In the genomic region with DNA sequence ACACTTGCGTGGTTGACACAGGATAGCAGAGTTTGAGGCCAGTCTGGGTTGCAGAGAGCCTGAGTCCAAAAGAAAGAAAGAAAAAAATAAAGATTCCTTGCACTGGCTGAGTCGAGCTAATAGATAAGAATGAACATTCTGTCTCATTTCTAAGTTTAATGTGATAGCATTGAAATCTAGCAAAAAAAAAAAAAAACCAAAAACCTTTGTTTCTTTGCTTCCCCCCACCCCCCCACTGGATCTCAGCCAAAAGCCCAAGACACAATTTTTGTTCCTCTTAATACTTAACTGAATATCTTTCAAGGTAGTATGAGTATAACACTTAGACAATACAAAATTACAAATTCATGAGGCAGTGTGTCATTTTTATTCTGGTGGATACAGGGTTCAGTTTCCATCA, we compare ENCODE assay signal across 36 mouse cellular contexts. TPM values are rescaled to one million over a fixed set of nuclear protein-coding genes. Genes with fewer than 3 reads are reported as not detected.
A peak's percentile ranks its signal among the peaks of the same experiment; 100 is the strongest.
DNase-seq lines count a peak whose midpoint lies in the region; ATAC-seq and TF ChIP-seq lines count a peak whose summit lies in the region.
"Had no signal": no experiment of that assay in that cellular context is flagged by ENCODE, and none has a peak within 500 bp of the region (broad histone marks: within the 10 kb centered on the region; RNA-seq: fewer than 3 reads in every experiment).

No protein-coding gene starts in this region.

- H3K4me3 ChIP-seq in intestine, embryonic 16.5 days (ENCODE audit: low read length): no peak overlapping the region
- no peak overlapping the region for H3K4me3 ChIP-seq in intestine, postnatal 0 days (ENCODE audit: low read depth, low read length)
- H3K4me3 ChIP-seq in stomach, embryonic 15.5 days (replicated peaks): no peak overlapping the region
- H3K4me3 ChIP-seq in stomach, postnatal 0 days (ENCODE audit: low read depth, low read length): no peak overlapping the region
- H3K4me3 ChIP-seq in liver, embryonic 16.5 days (ENCODE audit: low read depth, low read length): no peak overlapping the region
- no peak overlapping the region for H3K4me3 ChIP-seq in forebrain, embryonic 12.5 days (replicated peaks)
- no peak overlapping the region for H3K4me3 ChIP-seq in layer of hippocampus, adult 2 months
- H3K4me3 ChIP-seq: embryonic facial prominence, embryonic 13.5 days; forebrain, embryonic 10.5 days; kidney, embryonic 15.5 days; limb, embryonic 10.5 days; limb, embryonic 15.5 days; megakaryocyte, embryonic 14.5 days; midbrain, embryonic 13.5 days had no signal

- peak overlapping the region; percentile 64; the same call in 1 of the 2 replicates for H3K27ac ChIP-seq in intestine, embryonic 16.5 days (ENCODE audit: low read length)
- no peak overlapping the region for H3K27ac ChIP-seq in intestine, postnatal 0 days (ENCODE audit: low read depth, low read length)
- H3K27ac ChIP-seq in stomach, embryonic 15.5 days: peak overlapping the region; percentile 42
- no peak overlapping the region for H3K27ac ChIP-seq in stomach, postnatal 0 days (replicated peaks)
- H3K27ac ChIP-seq in liver, embryonic 16.5 days (ENCODE audit: low read length): peak overlapping the region; percentile 83
- H3K27ac ChIP-seq in forebrain, embryonic 12.5 days: no peak overlapping the region
- no peak overlapping the region for H3K27ac ChIP-seq in layer of hippocampus, adult 2 months
- H3K27ac ChIP-seq: forebrain, embryonic 10.5 days; limb, embryonic 10.5 days; midbrain, embryonic 13.5 days had no signal

- DNase-seq in stomach, postnatal 0 days (ENCODE audit: low spot score): no peak
- DNase-seq in left cerebral cortex, postnatal 25 days (ENCODE audit: low spot score in 2 of 2): no peak
- no peak for DNase-seq in layer of hippocampus, adult 2 months (ENCODE audit: low spot score in 2 of 2)
- DNase-seq: adrenal gland, postnatal 10 days; cerebellum, adult 11 months; cerebellum, adult 9-11 months; forebrain, postnatal 0 days; gastrocnemius, postnatal 10 days; layer of hippocampus, postnatal 36 days; retina, postnatal 1 day; right cerebral cortex, postnatal 25 days; spleen, adult 18-20 months had no signal

- no peaks in the 10 kb centered on the region for H3K27me3 ChIP-seq in intestine, embryonic 16.5 days (replicated peaks; ENCODE audit: control insufficient read depth, insufficient read depth, low read length)
- H3K27me3 ChIP-seq in intestine, postnatal 0 days (replicated peaks; ENCODE audit: control insufficient read depth, insufficient read depth, low read length): no peaks in the 10 kb centered on the region
- no peaks in the 10 kb centered on the region for H3K27me3 ChIP-seq in stomach, embryonic 15.5 days (replicated peaks)
- no peaks in the 10 kb centered on the region for H3K27me3 ChIP-seq in stomach, postnatal 0 days (ENCODE audit: control insufficient read depth, insufficient read depth, low read length)
- no peaks in the 10 kb centered on the region for H3K27me3 ChIP-seq in liver, embryonic 16.5 days (ENCODE audit: control insufficient read depth, insufficient read depth, low read depth, low read length)
- H3K27me3 ChIP-seq in forebrain, embryonic 12.5 days: no peaks in the 10 kb centered on the region
- H3K27me3 ChIP-seq: embryonic facial prominence, embryonic 13.5 days; kidney, embryonic 15.5 days; limb, embryonic 15.5 days; megakaryocyte, embryonic 14.5 days; midbrain, embryonic 13.5 days; Patski had no signal

- no peaks in the 10 kb centered on the region for H3K36me3 ChIP-seq in intestine, embryonic 16.5 days (ENCODE audit: control insufficient read depth, insufficient read depth, low read length)
- no peaks in the 10 kb centered on the region; the same call in 1 of the 2 replicates for H3K36me3 ChIP-seq in intestine, postnatal 0 days (ENCODE audit: control insufficient read depth, insufficient read depth)
- no peaks in the 10 kb centered on the region for H3K36me3 ChIP-seq in stomach, embryonic 15.5 days
- H3K36me3 ChIP-seq in stomach, postnatal 0 days (ENCODE audit: control insufficient read depth, insufficient read depth, low read length): 0 out of 2 replicates have a peak, but pooled peaks cover 1% of the 10 kb centered on the region
- no peaks in the 10 kb centered on the region for H3K36me3 ChIP-seq in liver, embryonic 16.5 days (ENCODE audit: control insufficient read depth, insufficient read depth)
- H3K36me3 ChIP-seq in forebrain, embryonic 12.5 days (replicated peaks): no peaks in the 10 kb centered on the region
- H3K36me3 ChIP-seq: embryonic facial prominence, embryonic 13.5 days; forebrain, embryonic 10.5 days; kidney, embryonic 15.5 days; limb, embryonic 10.5 days had no signal

- H3K4me2 ChIP-seq in intestine, embryonic 16.5 days (ENCODE audit: low read depth, low read length): no peak overlapping the region
- H3K4me2 ChIP-seq in intestine, postnatal 0 days (replicated peaks; ENCODE audit: low read depth): no peak overlapping the region
- H3K4me2 ChIP-seq in stomach, embryonic 15.5 days: no peak overlapping the region
- no peak overlapping the region for H3K4me2 ChIP-seq in stomach, postnatal 0 days (replicated peaks; ENCODE audit: low read depth)
- H3K4me2 ChIP-seq in liver, embryonic 16.5 days (ENCODE audit: low read depth, low read length): peak overlapping the region; percentile 40
- no peak overlapping the region for H3K4me2 ChIP-seq in forebrain, embryonic 12.5 days
- H3K4me2 ChIP-seq: embryonic facial prominence, embryonic 13.5 days; kidney, embryonic 15.5 days; limb, embryonic 15.5 days; midbrain, embryonic 13.5 days had no signal

- intact Hi-C loops in left cerebral cortex, postnatal 25 days (cut with DNase I): no loop called here

- TF ChIP-seq EP300 in stomach, postnatal 0 days (optimal IDR thresholded peaks at IDR 0.05): no peak

- 63% methylated on average over 2 of the region's 2 CpGs for WGBS in intestine, embryonic 16.5 days
- WGBS in intestine, postnatal 0 days: 43% methylated on average over 2 of the region's 2 CpGs
- WGBS in stomach, embryonic 15.5 days: 51% methylated on average over 2 of the region's 2 CpGs
- 53% methylated on average over 2 of the region's 2 CpGs for WGBS in stomach, postnatal 0 days
- 27% methylated on average over 2 of the region's 2 CpGs for WGBS in liver, embryonic 16.5 days (ENCODE audit: insufficient replicate concordance)
- 70% methylated on average over 2 of the region's 2 CpGs for WGBS in forebrain, embryonic 12.5 days

- H3K9me3 ChIP-seq in intestine, embryonic 16.5 days (ENCODE audit: control insufficient read depth, low read length): no peaks in the 10 kb centered on the region
- H3K9me3 ChIP-seq in intestine, postnatal 0 days (ENCODE audit: control insufficient read depth): no peaks in the 10 kb centered on the region
- H3K9me3 ChIP-seq in stomach, embryonic 15.5 days: no peaks in the 10 kb centered on the region
- no peaks in the 10 kb centered on the region for H3K9me3 ChIP-seq in stomach, postnatal 0 days (ENCODE audit: control insufficient read depth, low read length)
- no peaks in the 10 kb centered on the region for H3K9me3 ChIP-seq in liver, embryonic 16.5 days (replicated peaks; ENCODE audit: control insufficient read depth, low read length)
- H3K9me3 ChIP-seq in forebrain, embryonic 12.5 days: no peaks in the 10 kb centered on the region
- H3K9me3 ChIP-seq: embryonic facial prominence, embryonic 13.5 days; forebrain, embryonic 10.5 days; kidney, embryonic 15.5 days; limb, embryonic 10.5 days; limb, embryonic 15.5 days; megakaryocyte, embryonic 14.5 days; midbrain, embryonic 13.5 days had no signal

- ATAC-seq in intestine, embryonic 16.5 days: no peak
- ATAC-seq in intestine, postnatal 0 days: no peak
- ATAC-seq in stomach, embryonic 15.5 days (ENCODE audit: insufficient read depth, low FRiP score, low read depth): no peak
- ATAC-seq in stomach, postnatal 0 days (ENCODE audit: low FRiP score, low TSS enrichment): no peak
- no peak for ATAC-seq in liver, embryonic 16.5 days (ENCODE audit: low read depth)
- no peak for ATAC-seq in forebrain, embryonic 12.5 days (ENCODE audit: low FRiP score)
- ATAC-seq: forebrain, postnatal 0 days; hindbrain, embryonic 16.5 days; midbrain, embryonic 13.5 days; Patski had no signal

- no peak overlapping the region for H3K9ac ChIP-seq in intestine, embryonic 16.5 days (ENCODE audit: low read depth, low read length)
- no peak overlapping the region for H3K9ac ChIP-seq in intestine, postnatal 0 days (ENCODE audit: low read depth, low read length)
- H3K9ac ChIP-seq in stomach, embryonic 15.5 days: no peak overlapping the region
- no peak overlapping the region for H3K9ac ChIP-seq in stomach, postnatal 0 days (ENCODE audit: low read length)
- H3K9ac ChIP-seq in liver, embryonic 16.5 days (ENCODE audit: low read depth, low read length): no peak overlapping the region
- H3K9ac ChIP-seq in forebrain, embryonic 12.5 days: no peak overlapping the region
- H3K9ac ChIP-seq: embryonic facial prominence, embryonic 13.5 days; forebrain, postnatal 0 days; kidney, embryonic 15.5 days; limb, embryonic 15.5 days; midbrain, embryonic 13.5 days had no signal

- no peak for TF ChIP-seq CTCF in intestine, postnatal 0 days (IDR thresholded peaks at IDR 0.05; ENCODE audit: low read depth)
- no peak for TF ChIP-seq CTCF in stomach, postnatal 0 days (IDR thresholded peaks at IDR 0.05; ENCODE audit: low read depth)
- TF ChIP-seq CTCF in layer of hippocampus, adult 2 months (conservative IDR thresholded peaks at IDR 0.05): no peak

- peaks cover 10% of the 10 kb centered on the region for H3K4me1 ChIP-seq in intestine, embryonic 16.5 days (ENCODE audit: control insufficient read depth, insufficient read depth, low read length)
- 0 out of 2 replicates have a peak, but pooled peaks cover 7% of the 10 kb centered on the region for H3K4me1 ChIP-seq in intestine, postnatal 0 days (replicated peaks; ENCODE audit: control insufficient read depth, insufficient read depth, low read length)
- peaks cover 7% of the 10 kb centered on the region for H3K4me1 ChIP-seq in stomach, embryonic 15.5 days
- H3K4me1 ChIP-seq in stomach, postnatal 0 days (replicated peaks; ENCODE audit: control insufficient read depth, insufficient read depth): no peaks in the 10 kb centered on the region; the same call in 1 of the 2 replicates
- peaks cover 14% of the 10 kb centered on the region for H3K4me1 ChIP-seq in liver, embryonic 16.5 days (ENCODE audit: control insufficient read depth, low read depth, low read length)
- H3K4me1 ChIP-seq in forebrain, embryonic 12.5 days: peaks cover 12% of the 10 kb centered on the region

RNA-seq across cellular contexts. Expression of a gene that starts 4.9 kb away (rescaled TPM):
- 2.4 and 2.8 TPM in 2 replicates for polyA plus RNA-seq in intestine, embryonic 16.5 days (2015; fragmentation: Nextera tagmentation; extraction: Ambion mirVana)
- 4.3 and 5.4 TPM in 2 replicates for polyA plus RNA-seq in intestine, postnatal 0 days (2015; fragmentation: Nextera tagmentation; extraction: Ambion mirVana)
- polyA plus RNA-seq in stomach, embryonic 15.5 days (2015; fragmentation: Nextera tagmentation; extraction: Ambion mirVana): 2.1 and 2.7 TPM in 2 replicates
- polyA plus RNA-seq in stomach, postnatal 0 days (2015; fragmentation: Nextera tagmentation; extraction: Ambion mirVana): 0.93 and 0.97 TPM in 2 replicates
- polyA plus RNA-seq in liver, embryonic 16.5 days (2015; fragmentation: Nextera tagmentation; extraction: Ambion mirVana): 2.3 and 2.5 TPM in 2 replicates
- polyA plus RNA-seq in forebrain, embryonic 12.5 days (2016; fragmentation: Nextera tagmentation; extraction: Ambion mirVana): 1.2 and 1.3 TPM in 2 replicates
- total RNA-seq in left cerebral cortex, postnatal 25 days (2021): 10 to 100 TPM; 80.4 to 82.8 TPM
- 10 to 100 TPM; 52.1 to 55.3 TPM for total RNA-seq in layer of hippocampus, adult 2 months (2021)

RNA-seq across cellular contexts. Expression of a gene that starts 24.2 kb away (rescaled TPM):
- polyA plus RNA-seq in intestine, embryonic 16.5 days (2015; fragmentation: Nextera tagmentation; extraction: Ambion mirVana): 0.32 and 0.70 TPM in 2 replicates
- polyA plus RNA-seq in intestine, postnatal 0 days (2015; fragmentation: Nextera tagmentation; extraction: Ambion mirVana): not detected in 2 replicates
- 0.66 and 2.0 TPM in 2 replicates for polyA plus RNA-seq in stomach, embryonic 15.5 days (2015; fragmentation: Nextera tagmentation; extraction: Ambion mirVana)
- polyA plus RNA-seq in stomach, postnatal 0 days (2015; fragmentation: Nextera tagmentation; extraction: Ambion mirVana): 0.10 and 0.22 TPM in 2 replicates
- 39.3 and 51.1 TPM in 2 replicates for polyA plus RNA-seq in liver, embryonic 16.5 days (2015; fragmentation: Nextera tagmentation; extraction: Ambion mirVana)
- not detected in 2 replicates for polyA plus RNA-seq in forebrain, embryonic 12.5 days (2016; fragmentation: Nextera tagmentation; extraction: Ambion mirVana)
- total RNA-seq in left cerebral cortex, postnatal 25 days (2021): under 1 TPM; 0.34 to 0.43 TPM
- under 1 TPM in 1 of 2 experiments, not detected in 1; 0.33 TPM for total RNA-seq in layer of hippocampus, adult 2 months (2021)
- total RNA-seq: monocyte, adult 5-6 weeks had no signal
- polyA plus RNA-seq: C2C12 had no signal

RNA-seq across cellular contexts. Expression of a gene that starts 57.5 kb away (rescaled TPM):
- not detected in 2 replicates for polyA plus RNA-seq in intestine, embryonic 16.5 days (2015; fragmentation: Nextera tagmentation; extraction: Ambion mirVana)
- polyA plus RNA-seq in intestine, postnatal 0 days (2015; fragmentation: Nextera tagmentation; extraction: Ambion mirVana): not detected in 2 replicates
- 0.08 TPM in 1 of 2 replicates, not detected in the other for polyA plus RNA-seq in stomach, embryonic 15.5 days (2015; fragmentation: Nextera tagmentation; extraction: Ambion mirVana)
- polyA plus RNA-seq in stomach, postnatal 0 days (2015; fragmentation: Nextera tagmentation; extraction: Ambion mirVana): 0.06 and 0.11 TPM in 2 replicates
- not detected in 2 replicates for polyA plus RNA-seq in liver, embryonic 16.5 days (2015; fragmentation: Nextera tagmentation; extraction: Ambion mirVana)
- polyA plus RNA-seq in forebrain, embryonic 12.5 days (2016; fragmentation: Nextera tagmentation; extraction: Ambion mirVana): not detected in 2 replicates
- not detected for total RNA-seq in left cerebral cortex, postnatal 25 days (2021)
- total RNA-seq in layer of hippocampus, adult 2 months (2021): not detected
- total RNA-seq: adrenal gland, postnatal 10 days; ES-E14; forebrain, postnatal 0 days; gastrocnemius, postnatal 10 days; heart, postnatal 25 days; layer of hippocampus, adult 8-10 months; layer of hippocampus, postnatal 36 days; monocyte, adult 5-6 weeks had no signal
- polyA plus RNA-seq: embryonic facial prominence, embryonic 13.5 days; forebrain, embryonic 10.5 days; forebrain, postnatal 0 days; heart, embryonic 14.5 days; hindbrain, embryonic 11.5 days; hindbrain, embryonic 16.5 days; intestine, embryonic 14.5 days; kidney, embryonic 15.5 days; limb, embryonic 10.5 days; limb, embryonic 15.5 days; lung, embryonic 16.5 days; midbrain, embryonic 13.5 days; neural tube, embryonic 14.5 days; Patski had no signal

Comparison
In these comparisons a context has a peak if more than half of its experiments do, and no peak if none do; other contexts are left out.
1. H3K27ac ChIP-seq: peak in intestine, embryonic 16.5 days (single experiment), stomach, embryonic 15.5 days (single experiment) and liver, embryonic 16.5 days (single experiment); none in intestine, postnatal 0 days (single experiment), stomach, postnatal 0 days (single experiment), forebrain, embryonic 12.5 days (single experiment) and layer of hippocampus, adult 2 months (single experiment).
2. RNA of a gene that starts 24.2 kb away (polyA plus RNA-seq): 39.3 to 51.1 TPM in liver, embryonic 16.5 days; 0.66 to 2.0 TPM in stomach, embryonic 15.5 days, 0.32 to 0.70 TPM in intestine, embryonic 16.5 days, 0.10 to 0.22 TPM in stomach, postnatal 0 days, not detected in intestine, postnatal 0 days and not detected in forebrain, embryonic 12.5 days; every median in the first group is over 10 times any median in the second.